In the genomic region with DNA sequence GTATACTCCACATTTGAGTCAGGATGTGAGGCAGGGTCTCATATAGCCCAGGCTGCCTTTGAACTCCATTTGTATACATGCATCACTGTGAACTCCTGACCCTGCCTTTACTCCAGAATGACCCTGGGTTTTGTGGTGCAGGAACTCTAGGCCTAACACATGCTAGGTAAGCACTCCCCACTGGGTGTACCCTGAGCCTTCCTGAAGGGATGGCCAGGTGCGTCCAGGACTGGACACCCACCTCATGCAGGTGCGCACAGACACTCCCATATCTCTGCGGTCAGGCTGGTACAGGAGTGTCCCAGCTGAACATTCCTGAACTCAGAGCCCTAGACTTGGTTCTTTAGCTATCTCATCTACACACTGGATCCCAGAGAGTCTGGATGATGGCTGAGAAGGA, we compare ENCODE assay signal across 8 mouse cellular contexts. TPM values are rescaled to one million over a fixed set of nuclear protein-coding genes. Genes with fewer than 3 reads are reported as not detected.
DNase-seq lines count a peak whose midpoint lies in the region; ATAC-seq and TF ChIP-seq lines count a peak whose summit lies in the region.

No protein-coding gene starts in this region.

- peaks cover 28% of the 10 kb centered on the region for H3K4me1 ChIP-seq in heart, embryonic 15.5 days (replicated peaks)
- peaks cover 71% of the 10 kb centered on the region for H3K4me1 ChIP-seq in G1E (ENCODE audit: insufficient read depth, low read depth, low read length)
- H3K4me1 ChIP-seq in heart, postnatal 0 days (ENCODE audit: control insufficient read depth, insufficient read depth) = peaks cover 12% of the 10 kb centered on the region
- peaks cover 15% of the 10 kb centered on the region for H3K4me1 ChIP-seq in midbrain, embryonic 12.5 days

- TF ChIP-seq EP300 in heart, postnatal 0 days (IDR thresholded peaks at IDR 0.05; ENCODE audit: low read depth) = no peak

- H3K27me3 ChIP-seq in heart, embryonic 15.5 days = no peaks in the 10 kb centered on the region
- H3K27me3 ChIP-seq in G1E (ENCODE audit: insufficient read depth, low read length) = no peaks in the 10 kb centered on the region
- H3K27me3 ChIP-seq in heart, postnatal 0 days (ENCODE audit: control insufficient read depth, insufficient read depth, low read length) = no peaks in the 10 kb centered on the region
- no peaks in the 10 kb centered on the region for H3K27me3 ChIP-seq in midbrain, embryonic 12.5 days

- 84% methylated on average over 3 of the region's 3 CpGs for WGBS in heart, embryonic 15.5 days
- WGBS in heart, postnatal 0 days = 93% methylated on average over 3 of the region's 3 CpGs
- WGBS in midbrain, embryonic 12.5 days = 84% methylated on average over 3 of the region's 3 CpGs

- peaks cover 14% of the 10 kb centered on the region for H3K36me3 ChIP-seq in heart, embryonic 15.5 days
- peaks cover 51% of the 10 kb centered on the region for H3K36me3 ChIP-seq in G1E (replicated peaks)
- peaks cover 14% of the 10 kb centered on the region; the same call in 1 of the 2 replicates for H3K36me3 ChIP-seq in heart, postnatal 0 days (replicated peaks; ENCODE audit: control insufficient read depth, insufficient read depth, low read length)
- H3K36me3 ChIP-seq in midbrain, embryonic 12.5 days = peaks cover 18% of the 10 kb centered on the region

- peak overlapping the region; percentile 66 for H3K9ac ChIP-seq in heart, embryonic 15.5 days
- peak overlapping the region; percentile 65 for H3K9ac ChIP-seq in heart, postnatal 0 days (replicated peaks; ENCODE audit: low read depth, low read length)
- H3K9ac ChIP-seq in midbrain, embryonic 12.5 days (replicated peaks) = peak overlapping the region; percentile 71

- TF ChIP-seq CTCF in G1E (IDR thresholded peaks at IDR 0.05; ENCODE audit: low read depth, low read length) = no peak
- TF ChIP-seq CTCF in heart, postnatal 0 days (IDR thresholded peaks at IDR 0.05; ENCODE audit: low read depth) = no peak

- peak overlapping the region; percentile 96 for H3K27ac ChIP-seq in heart, embryonic 15.5 days
- H3K27ac ChIP-seq in heart, postnatal 0 days (ENCODE audit: low read depth) = peak overlapping the region; percentile 96
- peak overlapping the region; percentile 92 for H3K27ac ChIP-seq in midbrain, embryonic 12.5 days (replicated peaks)

- H3K9me3 ChIP-seq in heart, embryonic 15.5 days (replicated peaks) = no peaks in the 10 kb centered on the region
- H3K9me3 ChIP-seq in G1E (replicated peaks) = no peaks in the 10 kb centered on the region
- no peaks in the 10 kb centered on the region for H3K9me3 ChIP-seq in heart, postnatal 0 days (replicated peaks; ENCODE audit: control insufficient read depth, low read length)
- no peaks in the 10 kb centered on the region for H3K9me3 ChIP-seq in midbrain, embryonic 12.5 days

- ATAC-seq in heart, embryonic 15.5 days (replicated peaks; ENCODE audit: insufficient number of reproducible peaks, insufficient read depth, low FRiP score, low read depth) = no peak
- ATAC-seq in G1E (ENCODE audit: extremely low read depth, insufficient number of reproducible peaks, low FRiP score, poor library complexity, severe bottlenecking) = no peak
- no peak for ATAC-seq in heart, postnatal 0 days (ENCODE audit: insufficient read depth, low read depth)
- 0 out of 2 replicates have a peak, but pooled peaks have one; percentile 3 for ATAC-seq in midbrain, embryonic 12.5 days (ENCODE audit: low FRiP score, low read depth)

- DNase-seq in heart, adult 8-10 months (ENCODE audit: low spot score) = no peak
- no peak for DNase-seq in G1E (ENCODE audit: low spot score)
- DNase-seq in heart, postnatal 0 days (ENCODE audit: low spot score) = no peak
- DNase-seq in right cerebral cortex, adult 18-20 months = no peak
- DNase-seq in ovary, postnatal 36 days (ENCODE audit: low spot score) = no peak
- DNase-seq in adipocyte (ENCODE audit: low spot score) = no peak

- peak overlapping the region; percentile 79 for H3K4me3 ChIP-seq in heart, embryonic 15.5 days
- peak overlapping the region; percentile 76 for H3K4me3 ChIP-seq in G1E (ENCODE audit: low read depth, low read length)
- peak overlapping the region; percentile 67 for H3K4me3 ChIP-seq in heart, postnatal 0 days (ENCODE audit: low read depth, low read length)
- H3K4me3 ChIP-seq in midbrain, embryonic 12.5 days = peak overlapping the region; percentile 69

- H3K4me2 ChIP-seq in heart, embryonic 15.5 days = peak overlapping the region; percentile 78
- peak overlapping the region; percentile 60 for H3K4me2 ChIP-seq in heart, postnatal 0 days (ENCODE audit: low read depth, low read length)
- H3K4me2 ChIP-seq in midbrain, embryonic 12.5 days (replicated peaks) = peak overlapping the region; percentile 75

RNA-seq across cellular contexts. Expression of a gene that starts 1.1 kb away (rescaled TPM):
- 256 and 281 TPM in 2 replicates for polyA plus RNA-seq in heart, embryonic 15.5 days (2015; fragmentation: Nextera tagmentation; extraction: Ambion mirVana)
- total RNA-seq in heart, adult 8-10 months (2022) = 10 to 100 TPM; 57.9 to 67.1 (median 63.4) TPM
- 94.1 and 95.7 TPM in 2 replicates for total RNA-seq in G1E (2014; fragmentation: Nextera tagmentation)
- total RNA-seq in G1E (2017) = 151 and 174 TPM in 2 replicates
- polyA plus RNA-seq in G1E (2012) = 889 and 1,166 TPM in 2 replicates
- 438 and 495 TPM in 2 replicates for total RNA-seq in heart, postnatal 0 days (2014; rRNA removed; ENCODE audit: low replicate concordance)
- 202 and 205 TPM in 2 replicates for polyA plus RNA-seq in heart, postnatal 0 days (2015; fragmentation: Nextera tagmentation; extraction: Ambion mirVana)
- polyA plus RNA-seq in midbrain, embryonic 12.5 days (2016; fragmentation: Nextera tagmentation; extraction: Ambion mirVana) = 255 and 263 TPM in 2 replicates

RNA-seq across cellular contexts. Expression of a gene that starts 13.9 kb away (rescaled TPM):
- 32.2 and 36.3 TPM in 2 replicates for polyA plus RNA-seq in heart, embryonic 15.5 days (2015; fragmentation: Nextera tagmentation; extraction: Ambion mirVana)
- total RNA-seq in heart, adult 8-10 months (2022) = 10 to 100 TPM; 40.0 to 57.7 (median 44.4) TPM
- 16.6 and 23.1 TPM in 2 replicates for total RNA-seq in G1E (2014; fragmentation: Nextera tagmentation)
- total RNA-seq in G1E (2017) = 9.4 and 9.5 TPM in 2 replicates
- 3.1 and 3.3 TPM in 2 replicates for polyA plus RNA-seq in G1E (2012)
- total RNA-seq in heart, postnatal 0 days (2014; rRNA removed; ENCODE audit: low replicate concordance) = 18.0 and 36.3 TPM in 2 replicates
- polyA plus RNA-seq in heart, postnatal 0 days (2015; fragmentation: Nextera tagmentation; extraction: Ambion mirVana) = 26.9 and 29.1 TPM in 2 replicates
- 82.7 and 93.7 TPM in 2 replicates for polyA plus RNA-seq in midbrain, embryonic 12.5 days (2016; fragmentation: Nextera tagmentation; extraction: Ambion mirVana)

RNA-seq across cellular contexts. Expression of a gene that starts 24.6 kb away (rescaled TPM):
- polyA plus RNA-seq in heart, embryonic 15.5 days (2015; fragmentation: Nextera tagmentation; extraction: Ambion mirVana) = 79.8 and 89.0 TPM in 2 replicates
- 100 to 1,000 TPM in 3 of 4 experiments, 10 to 100 TPM in 1; 84.2 to 134 (median 114) TPM for total RNA-seq in heart, adult 8-10 months (2022)
- 60.3 and 72.4 TPM in 2 replicates for total RNA-seq in G1E (2014; fragmentation: Nextera tagmentation)
- 40.2 and 75.5 TPM in 2 replicates for total RNA-seq in G1E (2017)
- polyA plus RNA-seq in G1E (2012) = 183 and 252 TPM in 2 replicates
- total RNA-seq in heart, postnatal 0 days (2014; rRNA removed; ENCODE audit: low replicate concordance) = 322 and 503 TPM in 2 replicates
- polyA plus RNA-seq in heart, postnatal 0 days (2015; fragmentation: Nextera tagmentation; extraction: Ambion mirVana) = 45.9 and 49.5 TPM in 2 replicates
- polyA plus RNA-seq in midbrain, embryonic 12.5 days (2016; fragmentation: Nextera tagmentation; extraction: Ambion mirVana) = 206 and 213 TPM in 2 replicates

RNA-seq across cellular contexts. Expression of a gene that starts 29.1 kb away (rescaled TPM):
- polyA plus RNA-seq in heart, embryonic 15.5 days (2015; fragmentation: Nextera tagmentation; extraction: Ambion mirVana) = 0.04 TPM in 2 replicates
- total RNA-seq in heart, adult 8-10 months (2022) = under 1 TPM in 1 of 4 experiments, not detected in 3; 0.06 TPM
- not detected in 2 replicates for total RNA-seq in G1E (2014; fragmentation: Nextera tagmentation)
- 0.05 and 0.06 TPM in 2 replicates for total RNA-seq in G1E (2017)
- 0.02 TPM in 1 of 2 replicates, not detected in the other for polyA plus RNA-seq in G1E (2012)
- not detected in 2 replicates for total RNA-seq in heart, postnatal 0 days (2014; rRNA removed; ENCODE audit: low replicate concordance)
- not detected in 2 replicates for polyA plus RNA-seq in heart, postnatal 0 days (2015; fragmentation: Nextera tagmentation; extraction: Ambion mirVana)
- polyA plus RNA-seq in midbrain, embryonic 12.5 days (2016; fragmentation: Nextera tagmentation; extraction: Ambion mirVana) = 0.04 TPM in 1 of 2 replicates, not detected in the other

RNA-seq across cellular contexts. Expression of a gene that starts 41.9 kb away (rescaled TPM):
- 0.89 and 1.3 TPM in 2 replicates for polyA plus RNA-seq in heart, embryonic 15.5 days (2015; fragmentation: Nextera tagmentation; extraction: Ambion mirVana)
- total RNA-seq in heart, adult 8-10 months (2022) = 1 to 10 TPM in 2 of 4 experiments, under 1 TPM in 2; 0.69 to 1.9 (median 1.2) TPM
- not detected in 2 replicates for total RNA-seq in G1E (2014; fragmentation: Nextera tagmentation)
- total RNA-seq in G1E (2017) = not detected in 2 replicates
- 0.03 and 0.06 TPM in 2 replicates for polyA plus RNA-seq in G1E (2012)
- total RNA-seq in heart, postnatal 0 days (2014; rRNA removed; ENCODE audit: low replicate concordance) = 0.15 and 5.4 TPM in 2 replicates
- 1.4 and 1.7 TPM in 2 replicates for polyA plus RNA-seq in heart, postnatal 0 days (2015; fragmentation: Nextera tagmentation; extraction: Ambion mirVana)
- polyA plus RNA-seq in midbrain, embryonic 12.5 days (2016; fragmentation: Nextera tagmentation; extraction: Ambion mirVana) = 0.17 TPM in 1 of 2 replicates, not detected in the other
